Mouse (Mus musculus) limb, embryonic 13.5 days (tissue): ENCODE measurements at regions not wholly inside any gene's neighbourhood (a gene's known extent, or its start where the extent isn't known, plus 50 kb on each side); places are given as distances from the start of the nearest gene placed in this dataset.
A peak's percentile ranks its signal among the peaks of the same experiment; 100 is the strongest.

Source experiments
- ATAC-seq: fragments of 200-750 bp; cut with Nextera tagmentation; 2 replicates; pipeline ENCODE4 v1.8.0; 2017; ENCODE audit warnings: low read depth, moderate number of reproducible peaks, moderate TSS enrichment; ENCODE audit not compliant: low FRiP score
- H3K27ac ChIP-seq: fragments of 300-500 bp; sonication (generic); 2 replicates; pipeline ENCODE4 v1.5.1; 2015; ENCODE audit warnings: inconsistent platforms, mild to moderate bottlenecking, moderate library complexity
- H3K27me3 ChIP-seq: fragments of 300-500 bp; sonication (generic); 2 replicates; pipeline ENCODE4 v1.6.1; 2015; ENCODE audit warnings: mild to moderate bottlenecking, inconsistent platforms
- H3K36me3 ChIP-seq: fragments of 300-500 bp; sonication (generic); 2 replicates; pipeline ENCODE4 v1.6.1; 2015; ENCODE audit warnings: inconsistent platforms, mild to moderate bottlenecking, moderate library complexity
- H3K4me1 ChIP-seq: fragments of 300-500 bp; sonication (generic); 2 replicates; pipeline ENCODE4 v1.6.1; 2015; ENCODE audit warnings: inconsistent platforms
- H3K4me2 ChIP-seq: fragments of 300-500 bp; sonication (generic); replicated peaks from 2 replicates; pipeline ENCODE4 v1.6.1; 2015; ENCODE audit warnings: inconsistent platforms, mild to moderate bottlenecking, moderate library complexity
- H3K4me3 ChIP-seq: fragments of 300-500 bp; sonication (generic); 2 replicates; pipeline ENCODE4 v1.5.1; 2015; ENCODE audit warnings: moderate library complexity, mild to moderate bottlenecking, inconsistent platforms
- H3K9ac ChIP-seq: fragments of 300-500 bp; sonication (generic); 2 replicates; pipeline ENCODE4 v1.6.1; 2015; ENCODE audit warnings: mild to moderate bottlenecking, inconsistent platforms
- H3K9me3 ChIP-seq: fragments of 300-500 bp; sonication (generic); 2 replicates; pipeline ENCODE4 v1.6.1; 2016; ENCODE audit warnings: inconsistent platforms
- WGBS: fragments of 180-500 bp; shearing (Covaris S2); methylation state at CpG from one replicate; pipeline ENCODE4 v1.1.7; 2015; 5-methylcytosine and 5-hydroxymethylcytosine counted together

GRCm38 (mm10) chr3:33498645-33499044 is 301.0 kb upstream of the Ttc14 start:
- WGBS, result 36% methylated on average over 1 of the region's 1 CpGs
- Histone ChIP-seq H3K36me3 (no peaks in the 10 kb centered on the region), H3K9me3 (no peaks in the 10 kb centered on the region), H3K27me3 (no peaks in the 10 kb centered on the region), H3K4me1 (no peaks in the 10 kb centered on the region), H3K9ac (no peak overlapping the region), H3K4me3 (no peak overlapping the region), H3K4me2 (no peak overlapping the region), H3K27ac (no peak overlapping the region)
- no peak for ATAC-seq

- Histone ChIP-seq H3K9ac (no peak overlapping the region), H3K27ac (no peak overlapping the region), H3K9me3 (no peaks in the 10 kb centered on the region), H3K4me2 (no peak overlapping the region), H3K4me1 (no peaks in the 10 kb centered on the region), H3K4me3 (no peak overlapping the region), H3K36me3 (no peaks in the 10 kb centered on the region), H3K27me3 (no peaks in the 10 kb centered on the region)
- no peak for ATAC-seq
- 77% methylated on average over 2 of the region's 2 CpGs for WGBS
These were observed 291.4 kb upstream of the Ttc14 start for GRCm38 (mm10) chr3:33508277-33508676.

GRCm38 (mm10) chr3:33544161-33544560 is 255.5 kb upstream of the Ttc14 start:
- WGBS, result 97% methylated on average over 1 of the region's 1 CpGs
- Histone ChIP-seq H3K36me3 (no peaks in the 10 kb centered on the region), H3K4me3 (no peak overlapping the region), H3K27ac (no peak overlapping the region), H3K9me3 (no peaks in the 10 kb centered on the region), H3K9ac (no peak overlapping the region), H3K4me2 (no peak overlapping the region), H3K4me1 (no peaks in the 10 kb centered on the region), H3K27me3 (no peaks in the 10 kb centered on the region)
- no peak for ATAC-seq

GRCm38 (mm10) chr3:33562670-33563360 is 236.8 kb upstream of the Ttc14 start:
- Histone ChIP-seq H3K4me1 (no peaks in the 10 kb centered on the region), H3K9me3 (no peaks in the 10 kb centered on the region), H3K9ac (no peak overlapping the region), H3K27me3 (no peaks in the 10 kb centered on the region), H3K4me3 (no peak overlapping the region), H3K4me2 (peak overlapping the region; percentile 37), H3K36me3 (no peaks in the 10 kb centered on the region), H3K27ac (peak overlapping the region; percentile 16; the same call in 1 of the 2 replicates)
- 33% methylated on average over 4 of the region's 4 CpGs for WGBS
- ATAC-seq, result peak; percentile 80

GRCm38 (mm10) chr3:33580599-33580998 is 219.0 kb upstream of the Ttc14 start:
- Histone ChIP-seq H3K9ac (no peak overlapping the region), H3K4me1 (no peaks in the 10 kb centered on the region), H3K27me3 (no peaks in the 10 kb centered on the region), H3K9me3 (no peaks in the 10 kb centered on the region), H3K4me3 (no peak overlapping the region), H3K36me3 (no peaks in the 10 kb centered on the region), H3K4me2 (no peak overlapping the region), H3K27ac (no peak overlapping the region)
- no peak for ATAC-seq
- WGBS, result 68% methylated on average over 1 of the region's 1 CpGs

GRCm38 (mm10) chr3:33614206-33614605 is 185.4 kb upstream of the Ttc14 start:
- no peaks in the 10 kb centered on the region for H3K27me3 ChIP-seq

GRCm38 (mm10) chr3:33616871-33617270 is 182.8 kb upstream of the Ttc14 start:
- Histone ChIP-seq H3K36me3 (no peaks in the 10 kb centered on the region), H3K4me1 (no peaks in the 10 kb centered on the region), H3K27me3 (no peaks in the 10 kb centered on the region), H3K4me2 (no peak overlapping the region), H3K9ac (no peak overlapping the region), H3K4me3 (no peak overlapping the region), H3K9me3 (no peaks in the 10 kb centered on the region), H3K27ac (no peak overlapping the region)
- peak; percentile 78; the same call in 1 of the 2 replicates for ATAC-seq
- 33% methylated on average over 1 of the region's 1 CpGs for WGBS

More at GRCm38 (mm10) chr3:33614206-33614605, 185.4 kb upstream of the Ttc14 start:
- Histone ChIP-seq H3K9ac (no peak overlapping the region), H3K4me1 (no peaks in the 10 kb centered on the region), H3K4me2 (no peak overlapping the region), H3K36me3 (no peaks in the 10 kb centered on the region), H3K27ac (no peak overlapping the region), H3K4me3 (no peak overlapping the region), H3K9me3 (no peaks in the 10 kb centered on the region)
- no peak for ATAC-seq

- Histone ChIP-seq H3K36me3 (no peaks in the 10 kb centered on the region), H3K4me2 (no peak overlapping the region), H3K4me3 (no peak overlapping the region), H3K4me1 (no peaks in the 10 kb centered on the region), H3K9ac (no peak overlapping the region), H3K27me3 (no peaks in the 10 kb centered on the region), H3K9me3 (no peaks in the 10 kb centered on the region), H3K27ac (no peak overlapping the region)
- WGBS, result 67% methylated on average over 2 of the region's 2 CpGs
- ATAC-seq, result no peak
These were observed 166.6 kb upstream of the Ttc14 start for GRCm38 (mm10) chr3:33632928-33633514.

GRCm38 (mm10) chr3:33658597-33658996 is 141.0 kb upstream of the Ttc14 start:
- no peaks in the 10 kb centered on the region for H3K36me3 ChIP-seq
- ATAC-seq, result no peak
- WGBS, result 81% methylated on average over 5 of the region's 5 CpGs
- H3K27me3 ChIP-seq, result no peaks in the 10 kb centered on the region
- H3K9ac ChIP-seq, result no peak overlapping the region
- H3K27ac ChIP-seq, result no peak overlapping the region
- no peak overlapping the region for H3K4me2 ChIP-seq
- no peaks in the 10 kb centered on the region for H3K4me1 ChIP-seq
- H3K9me3 ChIP-seq, result no peaks in the 10 kb centered on the region
- H3K4me3 ChIP-seq, result no peak overlapping the region
